Mouse (Mus musculus) lung, postnatal 0 days (tissue): ENCODE measurements around the gene Ubqln1. TPM values are rescaled to one million over a fixed set of nuclear protein-coding genes. Genes with fewer than 3 reads are reported as not detected.
"Not testable (repeated sequence)": the region's sequence is repeated elsewhere in the genome, so short reads cannot be mapped to it uniquely, and the experiment has no call there.

Source experiments
- ATAC-seq: fragments of 200-750 bp; cut with Nextera tagmentation; 2 replicates; pipeline ENCODE4 v1.8.0; 2017; ENCODE audit warnings: moderate library complexity
- DNase-seq: peaks from one replicate; pipeline ENCODE4 v3.0.0-alpha.2; 2016; ENCODE audit warnings: low spot score
- H3K27ac ChIP-seq: fragments of 300-500 bp; sonication (generic); 2 replicates; pipeline ENCODE4 v1.5.1; 2014; ENCODE audit warnings: antibody characterized with exemption, mild to moderate bottlenecking, low read length, mixed read lengths
- H3K27me3 ChIP-seq: fragments of 300-500 bp; sonication (generic); replicated peaks from 2 replicates; pipeline ENCODE4 v1.6.1; 2014; ENCODE audit warnings: low read length, mixed read lengths; ENCODE audit not compliant: insufficient read depth
- H3K36me3 ChIP-seq: fragments of 300-500 bp; sonication (generic); 2 replicates; pipeline ENCODE4 v1.6.1; 2014; ENCODE audit warnings: low read length, mixed read lengths; ENCODE audit not compliant: insufficient read depth
- H3K4me1 ChIP-seq: fragments of 300-500 bp; sonication (generic); 2 replicates; pipeline ENCODE4 v1.6.1; 2014; ENCODE audit warnings: antibody characterized with exemption, low read depth, low read length, mixed read lengths; ENCODE audit not compliant: insufficient read depth
- H3K4me2 ChIP-seq: fragments of 300-500 bp; sonication (generic); replicated peaks from 2 replicates; pipeline ENCODE4 v1.6.1; 2014; ENCODE audit warnings: low read depth, mild to moderate bottlenecking, low read length, moderate library complexity, mixed read lengths
- H3K4me3 ChIP-seq: fragments of 300-500 bp; sonication (generic); 2 replicates; pipeline ENCODE4 v1.5.1; 2014; ENCODE audit warnings: low read depth, low read length
- H3K9ac ChIP-seq: fragments of 300-500 bp; sonication (generic); replicated peaks from 2 replicates; pipeline ENCODE4 v1.6.1; 2014; ENCODE audit warnings: low read depth, mild to moderate bottlenecking
- H3K9me3 ChIP-seq: fragments of 300-500 bp; sonication (generic); 2 replicates; pipeline ENCODE4 v1.6.1; 2016; ENCODE audit warnings: low read length, mixed read lengths
- CTCF ChIP-seq: IDR thresholded peaks from 2 replicates; pipeline ENCODE4 v1.5.1; 2016; ENCODE audit warnings: antibody characterized with exemption, mild to moderate bottlenecking
- EP300 ChIP-seq: IDR thresholded peaks from 2 replicates; pipeline ENCODE4 v1.6.1; 2016; ENCODE audit warnings: antibody characterized with exemption, mild to moderate bottlenecking, control low read depth
- WGBS: fragments of 180-500 bp; shearing (Covaris S2); extraction: QIAGEN DNeasy Blood & Tissue Kit; methylation state at CpG from one replicate; pipeline ENCODE4 v1.1.7; 2014; 5-methylcytosine and 5-hydroxymethylcytosine counted together
- polyA plus RNA-seq: library from polyadenylated mRNA; unstranded; fragments of >200 nt; fragmentation: Nextera tagmentation; extraction: Ambion mirVana; gene quantifications from 2 replicates; pipeline ENCODE4 v1.2.1, GENCODE M21; 2015

Ubqln1 gene
- polyA plus RNA-seq, 1 experiment from 2014 or later: 52.3 TPM

- ATAC-seq: no peak
Measured at GRCm38 (mm10) chr13:58156031-58156430, 59.4 kb downstream of the Ubqln1 start.

GRCm38 (mm10) chr13:58150442-58150841 lies 65.0 kb downstream of the Ubqln1 start:
- Histone ChIP-seq H3K36me3 (no peaks in the 10 kb centered on the region), H3K27ac (no peak overlapping the region), H3K27me3 (no peaks in the 10 kb centered on the region), H3K9ac (no peak overlapping the region), H3K4me1 (no peaks in the 10 kb centered on the region), H3K4me2 (no peak overlapping the region), H3K9me3 (no peaks in the 10 kb centered on the region), H3K4me3 (no peak overlapping the region)
- TF ChIP-seq EP300: no peak
- no peak for TF ChIP-seq CTCF
- ATAC-seq (no peak), DNase-seq (no peak)
- 71% methylated on average over 11 of the region's 11 CpGs for WGBS

More at GRCm38 (mm10) chr13:58156031-58156430, 59.4 kb downstream of the Ubqln1 start:
- WGBS: 84% methylated on average over 2 of the region's 2 CpGs
- H3K9me3 ChIP-seq: no peaks in the 10 kb centered on the region
- no peak overlapping the region for H3K9ac ChIP-seq
- H3K36me3 ChIP-seq: peaks cover 9% of the 10 kb centered on the region
- no peak for DNase-seq
- H3K4me1 ChIP-seq: no peaks in the 10 kb centered on the region
- TF ChIP-seq EP300 (no peak), CTCF (no peak)
- no peak overlapping the region for H3K4me2 ChIP-seq
- no peak overlapping the region for H3K4me3 ChIP-seq
- H3K27me3 ChIP-seq: no peaks in the 10 kb centered on the region
- no peak overlapping the region for H3K27ac ChIP-seq

- DNase-seq: no peak
- Histone ChIP-seq H3K4me3 (no peak overlapping the region), H3K36me3 (no peaks in the 10 kb centered on the region), H3K9ac (no peak overlapping the region), H3K4me2 (no peak overlapping the region), H3K4me1 (no peaks in the 10 kb centered on the region), H3K27me3 (no peaks in the 10 kb centered on the region), H3K27ac (no peak overlapping the region), H3K9me3 (no peaks in the 10 kb centered on the region)
- ATAC-seq: no peak
- no peak for TF ChIP-seq EP300
- no peak for TF ChIP-seq CTCF
- 57% methylated on average over 3 of the region's 3 CpGs for WGBS
Measured at GRCm38 (mm10) chr13:58149629-58150028, 65.8 kb downstream of the Ubqln1 start.

GRCm38 (mm10) chr13:58149033-58149558 lies 66.4 kb downstream of the Ubqln1 start:
- Histone ChIP-seq H3K36me3 (no peaks in the 10 kb centered on the region), H3K4me2 (peak overlapping the region; percentile 61), H3K4me3 (no peak overlapping the region), H3K4me1 (no peaks in the 10 kb centered on the region), H3K9me3 (no peaks in the 10 kb centered on the region), H3K27ac (no peak overlapping the region), H3K9ac (no peak overlapping the region), H3K27me3 (no peaks in the 10 kb centered on the region)
- WGBS: 17% methylated on average over 5 of the region's 5 CpGs
- DNase-seq (peak; percentile 83), ATAC-seq (peak; percentile 75)
- TF ChIP-seq EP300: no peak
- peak; percentile 71 for TF ChIP-seq CTCF

GRCm38 (mm10) chr13:58148256-58148831 lies 67.1 kb downstream of the Ubqln1 start:
- no peaks in the 10 kb centered on the region for H3K36me3 ChIP-seq
- H3K9me3 ChIP-seq: no peaks in the 10 kb centered on the region
- peak overlapping the region; percentile 61 for H3K4me2 ChIP-seq
- ATAC-seq: peak; percentile 93
- 1% methylated on average over 17 of the region's 17 CpGs for WGBS
- peak overlapping the region; percentile 14 for H3K4me3 ChIP-seq
- no peaks in the 10 kb centered on the region for H3K27me3 ChIP-seq
- peak; percentile 81 for DNase-seq
- no peak for TF ChIP-seq EP300
- no peak for TF ChIP-seq CTCF
- no peak overlapping the region for H3K27ac ChIP-seq
- H3K4me1 ChIP-seq: no peaks in the 10 kb centered on the region
- H3K9ac ChIP-seq: no peak overlapping the region

- 66% methylated on average over 1 of the region's 1 CpGs for WGBS
- Histone ChIP-seq H3K9me3 (no peaks in the 10 kb centered on the region), H3K4me2 (no peak overlapping the region)
Measured at GRCm38 (mm10) chr13:58147760-58148159, 67.7 kb downstream of the Ubqln1 start.

GRCm38 (mm10) chr13:58146603-58147002 lies 68.8 kb downstream of the Ubqln1 start:
- H3K27me3 ChIP-seq, H3K9ac ChIP-seq, H3K4me3 ChIP-seq, H3K4me1 ChIP-seq, H3K27ac ChIP-seq, ATAC-seq, H3K9me3 ChIP-seq, DNase-seq, H3K4me2 ChIP-seq, H3K36me3 ChIP-seq: not testable (repeated sequence)
- 93% methylated on average over 8 of the region's 8 CpGs for WGBS

More at GRCm38 (mm10) chr13:58147760-58148159, 67.7 kb downstream of the Ubqln1 start:
- Histone ChIP-seq H3K4me1 (no peaks in the 10 kb centered on the region), H3K27me3 (no peaks in the 10 kb centered on the region), H3K36me3 (no peaks in the 10 kb centered on the region), H3K27ac (no peak overlapping the region), H3K9ac (no peak overlapping the region), H3K4me3 (no peak overlapping the region)
- TF ChIP-seq EP300 (no peak), CTCF (no peak)
- DNase-seq (no peak), ATAC-seq (no peak)
